Mouse (Mus musculus): Measurements from ENCODE around the gene Pbx2.
A peak's percentile ranks its signal among the peaks of the same experiment; 100 is the strongest.
"Not testable (repeated sequence)": the region's sequence is repeated elsewhere in the genome, so short reads cannot be mapped to it uniquely, and the experiment has no call there.

Gene Pbx2

GRCm38 (mm10) chr17:34591029-34591993 is at the start of gene Pbx2:
TSS of gene Pbx2 (plus strand) at chr17:34591266.
- DNase-seq (ENCODE audit: low read depth in 2 of 2, low spot score in 2 of 2), result no peak

- not testable (repeated sequence) for DNase-seq (ENCODE audit: low read depth in 2 of 2, low spot score in 2 of 2)
Measured at GRCm38 (mm10) chr17:34543567-34543966, 47.5 kb upstream of the Pbx2 start.

- no peak for DNase-seq (ENCODE audit: low read depth in 2 of 2, low spot score in 2 of 2)
Measured at GRCm38 (mm10) chr17:34546797-34547196, 44.3 kb upstream of the Pbx2 start.

GRCm38 (mm10) chr17:34547601-34548000 is 43.5 kb upstream of the Pbx2 start:
- DNase-seq (ENCODE audit: low read depth in 2 of 2, low spot score in 2 of 2), result no peak

GRCm38 (mm10) chr17:34549156-34549555 is 41.9 kb upstream of the Pbx2 start:
- DNase-seq (ENCODE audit: low read depth in 2 of 2, low spot score in 2 of 2), result no peak

GRCm38 (mm10) chr17:34549843-34550242 is 41.2 kb upstream of the Pbx2 start:
- DNase-seq (ENCODE audit: low read depth in 2 of 2, low spot score in 2 of 2), result no peak

GRCm38 (mm10) chr17:34555483-34555882 is 35.6 kb upstream of the Pbx2 start:
- DNase-seq (ENCODE audit: low read depth in 2 of 2, low spot score in 2 of 2), result peak; percentile 72 to 75

- DNase-seq (ENCODE audit: low read depth in 2 of 2, low spot score in 2 of 2), result no peak
Measured at GRCm38 (mm10) chr17:34556406-34556805, 34.7 kb upstream of the Pbx2 start.

GRCm38 (mm10) chr17:34557411-34557810 is 33.7 kb upstream of the Pbx2 start:
- no peak for DNase-seq (ENCODE audit: low read depth in 2 of 2, low spot score in 2 of 2)

- DNase-seq (ENCODE audit: low read depth in 2 of 2, low spot score in 2 of 2), result no peak
Measured at GRCm38 (mm10) chr17:34559116-34559515, 31.9 kb upstream of the Pbx2 start.

GRCm38 (mm10) chr17:34559895-34560294 is 31.2 kb upstream of the Pbx2 start:
- DNase-seq (ENCODE audit: low read depth in 2 of 2, low spot score in 2 of 2), result no peak

- no peak for DNase-seq (ENCODE audit: low read depth in 2 of 2, low spot score in 2 of 2)
Measured at GRCm38 (mm10) chr17:34560438-34560837, 30.6 kb upstream of the Pbx2 start.

GRCm38 (mm10) chr17:34561200-34561599 is 29.9 kb upstream of the Pbx2 start:
- DNase-seq (ENCODE audit: low read depth in 2 of 2, low spot score in 2 of 2), result no peak

GRCm38 (mm10) chr17:34562595-34562994 is 28.5 kb upstream of the Pbx2 start:
- DNase-seq (ENCODE audit: low read depth in 2 of 2, low spot score in 2 of 2), result no peak

GRCm38 (mm10) chr17:34563354-34563753 is 27.7 kb upstream of the Pbx2 start:
- no peak for DNase-seq (ENCODE audit: low read depth in 2 of 2, low spot score in 2 of 2)

GRCm38 (mm10) chr17:34564003-34564421 is 27.1 kb upstream of the Pbx2 start, which contains the start of gene Notch4:
TSS of gene Notch4 (plus strand) at chr17:34564268.
- DNase-seq (ENCODE audit: low read depth in 2 of 2, low spot score in 2 of 2), result no peak

GRCm38 (mm10) chr17:34564796-34565195 is 26.3 kb upstream of the Pbx2 start:
- no peak for DNase-seq (ENCODE audit: low read depth in 2 of 2, low spot score in 2 of 2)

- no peak for DNase-seq (ENCODE audit: low read depth in 2 of 2, low spot score in 2 of 2)
Measured at GRCm38 (mm10) chr17:34567311-34567710, 23.8 kb upstream of the Pbx2 start.

GRCm38 (mm10) chr17:34568421-34568820 is 22.6 kb upstream of the Pbx2 start:
- no peak for DNase-seq (ENCODE audit: low read depth in 2 of 2, low spot score in 2 of 2)

- DNase-seq (ENCODE audit: low read depth in 2 of 2, low spot score in 2 of 2), result no peak
Measured at GRCm38 (mm10) chr17:34569919-34570318, 21.1 kb upstream of the Pbx2 start.

- DNase-seq (ENCODE audit: low read depth in 2 of 2, low spot score in 2 of 2), result no peak
Measured at GRCm38 (mm10) chr17:34571875-34572274, 19.2 kb upstream of the Pbx2 start.

GRCm38 (mm10) chr17:34572361-34572760 is 18.7 kb upstream of the Pbx2 start:
- DNase-seq (ENCODE audit: low read depth in 2 of 2, low spot score in 2 of 2), result no peak

GRCm38 (mm10) chr17:34576577-34576976 is 14.5 kb upstream of the Pbx2 start:
- no peak for DNase-seq (ENCODE audit: low read depth in 2 of 2, low spot score in 2 of 2)

All from CD8-positive naive resting alpha-beta T cell, adult 2 months (primary cell).